Mouse (Mus musculus) stomach, postnatal 0 days (tissue): ENCODE data around the gene Tfr2. TPM values are rescaled to one million over a fixed set of nuclear protein-coding genes. Genes with fewer than 3 reads are reported as not detected.
A peak's percentile ranks its signal among the peaks of the same experiment; 100 is the strongest.

Source experiments
- ATAC-seq: fragments of 200-750 bp; cut with Nextera tagmentation; 2 replicates; pipeline ENCODE4 v1.8.0; 2017; ENCODE audit not compliant: low FRiP score, low TSS enrichment
- DNase-seq: peaks from one replicate; pipeline ENCODE4 v3.0.0-alpha.2; 2016; ENCODE audit warnings: low spot score
- H3K27ac ChIP-seq: fragments of 300-500 bp; sonication (generic); replicated peaks from 2 replicates; pipeline ENCODE4 v1.5.1; 2014; ENCODE audit warnings: mild to moderate bottlenecking, control low read depth
- H3K27me3 ChIP-seq: fragments of 300-500 bp; sonication (generic); 2 replicates; pipeline ENCODE4 v1.6.1; 2014; ENCODE audit warnings: low read length; ENCODE audit not compliant: control insufficient read depth, insufficient read depth
- H3K36me3 ChIP-seq: fragments of 300-500 bp; sonication (generic); 2 replicates; pipeline ENCODE4 v1.6.1; 2014; ENCODE audit warnings: low read length, mixed read lengths; ENCODE audit not compliant: control insufficient read depth, insufficient read depth
- H3K4me1 ChIP-seq: fragments of 300-500 bp; sonication (generic); replicated peaks from 2 replicates; pipeline ENCODE4 v1.6.1; 2014; ENCODE audit warnings: antibody characterized with exemption; ENCODE audit not compliant: control insufficient read depth, insufficient read depth
- H3K4me2 ChIP-seq: fragments of 300-500 bp; sonication (generic); replicated peaks from 2 replicates; pipeline ENCODE4 v1.6.1; 2014; ENCODE audit warnings: low read depth, mild to moderate bottlenecking, control low read depth, moderate library complexity
- H3K4me3 ChIP-seq: fragments of 300-500 bp; sonication (generic); 2 replicates; pipeline ENCODE4 v1.5.1; 2014; ENCODE audit warnings: low read depth, low read length, control low read depth
- H3K9ac ChIP-seq: fragments of 300-500 bp; sonication (generic); 2 replicates; pipeline ENCODE4 v1.6.1; 2014; ENCODE audit warnings: mild to moderate bottlenecking, low read length, control low read depth, mixed read lengths
- H3K9me3 ChIP-seq: fragments of 300-500 bp; sonication (generic); 2 replicates; pipeline ENCODE4 v1.6.1; 2016; ENCODE audit warnings: low read length; ENCODE audit not compliant: control insufficient read depth
- CTCF ChIP-seq: IDR thresholded peaks from 2 replicates; pipeline ENCODE4 v1.5.1; 2016; ENCODE audit warnings: antibody characterized with exemption, low read depth, mild to moderate bottlenecking, moderate library complexity
- EP300 ChIP-seq: optimal IDR thresholded peaks from 2 replicates; pipeline ENCODE3; 2016; ENCODE audit warnings: antibody characterized with exemption
- WGBS: fragments of 180-500 bp; shearing (Covaris S2); extraction: QIAGEN DNeasy Blood & Tissue Kit; methylation state at CpG from one replicate; pipeline ENCODE4 v1.1.7; 2014; 5-methylcytosine and 5-hydroxymethylcytosine counted together
- polyA plus RNA-seq: library from polyadenylated mRNA; unstranded; fragments of >200 nt; fragmentation: Nextera tagmentation; extraction: Ambion mirVana; gene quantifications from 2 replicates; pipeline ENCODE4 v1.2.1, GENCODE M21; 2015

Gene Tfr2
- polyA plus RNA-seq, 1 experiment from 2014 or later: 1.2 TPM

DNA sequence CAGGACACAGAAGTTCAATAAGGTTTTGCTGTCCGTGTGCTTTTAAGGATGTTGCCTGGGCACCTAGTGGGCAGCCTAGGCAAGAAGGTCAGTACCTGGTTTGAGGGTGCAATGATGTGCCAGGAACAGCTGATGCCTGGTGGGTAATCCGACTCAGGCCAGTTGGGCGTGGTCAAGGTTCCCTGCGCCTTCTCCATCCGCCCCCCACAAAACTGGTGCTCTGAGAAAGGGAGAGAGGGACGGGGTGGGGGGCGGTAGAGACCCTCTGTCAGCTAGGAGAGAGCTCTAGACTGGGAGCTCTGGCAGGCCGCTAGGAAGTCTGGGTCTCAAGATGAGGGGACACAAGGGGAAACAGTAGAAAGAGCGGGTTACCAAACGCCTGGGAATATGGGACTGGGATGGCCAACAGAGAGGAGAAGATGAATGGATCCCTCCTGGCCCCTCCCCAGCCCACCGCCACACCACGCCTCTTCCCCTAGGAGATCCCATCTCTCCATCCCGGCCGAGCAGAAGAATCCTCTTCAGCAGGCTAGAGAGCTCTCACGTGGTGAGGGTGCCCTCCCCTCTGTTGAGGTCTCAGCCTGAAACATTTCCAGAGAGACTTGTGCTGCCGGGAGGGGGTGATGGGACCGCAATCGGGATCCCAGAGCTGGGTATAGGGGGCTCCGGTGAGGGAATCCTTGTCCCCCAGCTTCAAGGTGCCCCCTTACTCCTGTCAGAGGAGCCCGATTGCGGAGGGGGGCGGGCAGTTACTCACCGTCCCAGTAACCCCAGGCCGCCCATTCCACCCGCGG is 38.4 kb downstream of the Tfr2 start:
- no peak for TF ChIP-seq CTCF
- no peak for TF ChIP-seq EP300
- DNase-seq: no peak
- Histone ChIP-seq H3K36me3 (no peaks in the 10 kb centered on the region), H3K4me3 (no peak overlapping the region), H3K27me3 (no peaks in the 10 kb centered on the region), H3K4me2 (peak overlapping the region; percentile 14; the same call in 1 of the 2 replicates), H3K9me3 (no peaks in the 10 kb centered on the region), H3K9ac (no peak overlapping the region), H3K27ac (no peak overlapping the region), H3K4me1 (peaks cover 10% of the 10 kb centered on the region)
- 35% methylated on average over 26 of the region's 26 CpGs for WGBS
- ATAC-seq: no peak

DNA sequence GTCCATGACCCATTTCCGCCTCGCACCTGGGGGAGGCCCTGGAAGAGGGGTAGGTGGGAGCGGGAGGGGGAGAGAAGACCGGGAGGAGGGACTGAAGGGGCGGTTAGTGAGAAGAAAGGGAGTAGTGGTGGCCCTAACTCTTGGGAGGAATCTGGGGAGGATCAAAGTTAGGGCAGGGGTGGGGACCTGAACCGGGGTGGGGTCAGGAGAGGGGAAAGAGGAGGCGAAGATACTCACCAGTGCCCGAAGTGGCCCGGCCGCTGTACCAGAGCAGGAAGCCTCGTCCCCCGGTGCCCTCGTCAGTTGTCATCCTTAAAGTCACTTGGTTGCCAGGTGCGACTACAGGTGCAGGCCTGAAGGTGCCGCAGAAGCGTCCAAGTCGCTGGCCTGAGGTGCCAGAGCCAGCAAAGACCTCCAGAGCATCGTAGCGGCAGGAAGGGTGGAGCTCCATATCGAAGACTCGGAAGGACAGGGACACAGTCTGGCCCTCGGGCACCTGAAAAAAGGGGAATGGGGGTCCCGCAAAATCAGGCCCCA is 39.1 kb downstream of the Tfr2 start:
- Histone ChIP-seq H3K36me3 (no peaks in the 10 kb centered on the region), H3K4me3 (no peak overlapping the region), H3K9ac (no peak overlapping the region), H3K27ac (no peak overlapping the region), H3K4me1 (peaks cover 12% of the 10 kb centered on the region), H3K27me3 (no peaks in the 10 kb centered on the region), H3K4me2 (peak overlapping the region; percentile 14; the same call in 1 of the 2 replicates), H3K9me3 (no peaks in the 10 kb centered on the region)
- no peak for DNase-seq
- 38% methylated on average over 23 of the region's 23 CpGs for WGBS
- peak; percentile 29; the same call in 1 of the 2 replicates for TF ChIP-seq CTCF
- no peak for TF ChIP-seq EP300
- ATAC-seq: no peak

DNA sequence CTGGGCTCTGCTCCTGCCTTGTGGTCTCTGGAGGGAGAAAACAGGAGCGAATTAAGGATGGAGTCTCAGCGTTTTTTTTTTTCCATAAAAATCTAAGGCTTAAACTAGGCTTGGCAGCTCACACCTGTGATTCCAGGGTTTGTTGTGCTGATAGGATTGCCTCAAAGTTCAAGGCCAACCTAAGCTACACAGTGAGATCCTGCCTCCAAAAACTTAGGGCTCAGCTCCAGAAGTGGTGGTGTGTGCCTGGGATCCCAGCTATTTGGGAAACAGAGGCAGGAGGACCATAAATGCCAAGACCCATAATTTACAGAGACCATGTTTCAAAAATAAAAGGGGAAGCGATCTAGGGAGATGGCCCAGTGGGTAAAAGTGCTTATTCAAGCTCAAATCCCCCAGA is 39.7 kb downstream of the Tfr2 start:
- 73% methylated on average over 3 of the region's 3 CpGs for WGBS
- H3K27ac ChIP-seq: no peak overlapping the region
- H3K9ac ChIP-seq: no peak overlapping the region
- H3K9me3 ChIP-seq: no peaks in the 10 kb centered on the region
- H3K36me3 ChIP-seq: no peaks in the 10 kb centered on the region
- H3K4me1 ChIP-seq: peaks cover 12% of the 10 kb centered on the region
- no peaks in the 10 kb centered on the region for H3K27me3 ChIP-seq
- no peak overlapping the region for H3K4me2 ChIP-seq
- TF ChIP-seq CTCF (no peak), EP300 (no peak)
- H3K4me3 ChIP-seq: no peak overlapping the region
- ATAC-seq (no peak), DNase-seq (no peak)

DNA sequence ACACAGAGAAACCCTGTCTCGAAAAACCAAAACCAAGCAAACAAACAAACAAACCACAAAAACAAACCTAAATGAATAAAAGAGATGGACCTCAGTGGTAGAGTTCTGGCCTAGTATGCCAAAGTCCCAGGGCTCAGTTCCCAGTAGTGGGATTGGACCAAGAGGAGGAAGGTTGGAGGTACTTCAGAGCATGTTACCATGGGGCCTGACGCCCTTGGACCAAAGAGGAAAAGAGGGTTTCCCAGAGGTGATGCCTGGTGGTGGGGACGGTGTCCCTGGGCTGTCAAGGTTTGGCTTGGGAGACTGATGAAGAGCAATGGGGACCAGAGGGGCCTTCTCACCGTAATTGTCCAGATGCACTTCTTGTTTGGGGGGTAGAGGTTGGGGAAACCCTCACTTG is 40.4 kb downstream of the Tfr2 start:
- no peak for TF ChIP-seq EP300
- TF ChIP-seq CTCF: no peak

DNA sequence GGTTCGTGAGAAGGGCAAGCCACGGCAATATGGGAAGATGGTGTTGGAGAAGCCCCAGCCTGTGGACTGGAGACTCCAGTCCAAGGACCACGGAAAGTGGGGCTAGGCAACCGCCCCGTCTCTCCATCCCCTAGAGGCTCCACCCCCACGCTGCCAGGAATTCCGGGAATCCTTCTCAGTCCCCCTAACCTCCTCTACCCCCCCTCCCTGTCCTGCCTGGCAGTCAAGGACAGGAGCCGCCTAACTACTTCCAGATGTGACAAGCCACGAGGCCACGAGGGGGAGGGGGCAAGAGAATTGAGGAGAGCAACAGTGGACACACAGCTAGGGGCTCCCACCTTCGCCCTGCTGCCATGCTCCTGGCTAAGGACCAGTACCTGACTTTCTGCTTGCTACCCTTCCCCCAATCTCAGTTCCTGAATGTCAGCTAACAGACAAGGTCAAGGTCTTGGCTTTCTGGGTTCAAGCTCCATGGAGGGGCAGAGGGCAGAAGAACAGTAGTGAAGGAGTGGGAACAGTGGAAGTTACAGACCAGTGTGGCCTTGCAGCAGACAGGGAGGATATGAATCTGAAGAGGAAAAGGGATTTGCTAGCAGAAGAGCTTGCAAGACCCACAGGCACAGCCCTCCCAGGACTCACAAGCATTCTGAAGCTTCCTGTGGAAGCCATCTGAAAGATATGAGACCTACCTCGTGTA is 41.1 kb downstream of the Tfr2 start:
- Histone ChIP-seq H3K4me2 (peak overlapping the region; percentile 50), H3K9me3 (no peaks in the 10 kb centered on the region), H3K27me3 (no peaks in the 10 kb centered on the region), H3K9ac (peak overlapping the region; percentile 59), H3K27ac (peak overlapping the region; percentile 89), H3K4me3 (peak overlapping the region; percentile 21), H3K4me1 (peaks cover 12% of the 10 kb centered on the region), H3K36me3 (no peaks in the 10 kb centered on the region)
- 18% methylated on average over 12 of the region's 12 CpGs for WGBS
- no peak; the same call in 1 of the 2 replicates for ATAC-seq
- TF ChIP-seq EP300 (no peak), CTCF (no peak)
- DNase-seq: peak; percentile 54

More for the DNA sequence above, 40.4 kb downstream of the Tfr2 start:
- no peaks in the 10 kb centered on the region for H3K27me3 ChIP-seq
- no peak for DNase-seq
- peaks cover 12% of the 10 kb centered on the region for H3K4me1 ChIP-seq
- H3K9me3 ChIP-seq: no peaks in the 10 kb centered on the region
- peak overlapping the region; percentile 59 for H3K9ac ChIP-seq
- ATAC-seq: no peak
- H3K4me2 ChIP-seq: peak overlapping the region; percentile 50
- WGBS: 76% methylated on average over 4 of the region's 4 CpGs
- H3K36me3 ChIP-seq: no peaks in the 10 kb centered on the region
- H3K27ac ChIP-seq: peak overlapping the region; percentile 89; the same call in 1 of the 2 replicates
- peak overlapping the region; percentile 21 for H3K4me3 ChIP-seq
